Mouse (Mus musculus) limb, embryonic 14.5 days (tissue): ENCODE data around the gene Ccdc181. TPM values are rescaled to one million over a fixed set of nuclear protein-coding genes. Genes with fewer than 3 reads are reported as not detected.

Source experiments
- ATAC-seq: fragments of 200-750 bp; cut with Nextera tagmentation; 2 replicates; pipeline ENCODE4 v1.8.0; 2017; ENCODE audit warnings: low read depth, moderate number of reproducible peaks, moderate TSS enrichment; ENCODE audit not compliant: low FRiP score
- DNase-seq: peaks from one replicate; pipeline ENCODE4 v3.0.0-alpha.2; 2015; ENCODE audit warnings: low spot score
- H3K27ac ChIP-seq: fragments of 300-500 bp; sonication (generic); replicated peaks from 2 replicates; pipeline ENCODE4 v1.5.1; 2014; ENCODE audit warnings: low read depth, mild to moderate bottlenecking, low read length, moderate library complexity, mixed read lengths
- H3K27me3 ChIP-seq: fragments of 300-500 bp; sonication (generic); 2 replicates; pipeline ENCODE4 v1.6.1; 2014; ENCODE audit warnings: low read length, mixed read lengths; ENCODE audit not compliant: control insufficient read depth, insufficient read depth
- H3K36me3 ChIP-seq: fragments of 300-500 bp; sonication (generic); 2 replicates; pipeline ENCODE4 v1.6.1; 2014; ENCODE audit warnings: mild to moderate bottlenecking, low read length, moderate library complexity, mixed read lengths; ENCODE audit not compliant: control insufficient read depth, insufficient read depth
- H3K4me1 ChIP-seq: fragments of 300-500 bp; sonication (generic); 2 replicates; pipeline ENCODE4 v1.6.1; 2014; ENCODE audit warnings: antibody characterized with exemption, low read length, mixed read lengths; ENCODE audit not compliant: control insufficient read depth, insufficient read depth
- H3K4me2 ChIP-seq: fragments of 300-500 bp; sonication (generic); replicated peaks from 2 replicates; pipeline ENCODE4 v1.6.1; 2014; ENCODE audit warnings: low read depth, mild to moderate bottlenecking, low read length, moderate library complexity; ENCODE audit not compliant: severe bottlenecking
- H3K4me3 ChIP-seq: fragments of 300-500 bp; sonication (generic); replicated peaks from 2 replicates; pipeline ENCODE4 v1.5.1; 2014; ENCODE audit warnings: low read length
- H3K9ac ChIP-seq: fragments of 300-500 bp; sonication (generic); 2 replicates; pipeline ENCODE4 v1.6.1; 2014; ENCODE audit warnings: mild to moderate bottlenecking, low read depth, low read length, moderate library complexity; ENCODE audit not compliant: severe bottlenecking
- H3K9me3 ChIP-seq: fragments of 300-500 bp; sonication (generic); 2 replicates; pipeline ENCODE4 v1.6.1; 2016; ENCODE audit warnings: low read length; ENCODE audit not compliant: control insufficient read depth
- POLR2A ChIP-seq: fragments of 200-500 bp; IDR thresholded peaks from 2 replicates; pipeline ENCODE4 v1.8.0; 2012; ENCODE audit warnings: inconsistent platforms, mild to moderate bottlenecking, moderate library complexity, borderline replicate concordance; ENCODE audit not compliant: insufficient read depth, insufficient read length; ENCODE audit errors: extremely low read depth
- WGBS: fragments of 180-500 bp; shearing (Covaris S2); extraction: QIAGEN DNeasy Blood & Tissue Kit; methylation state at CpG from one replicate; pipeline ENCODE4 v1.1.7; 2014; 5-methylcytosine and 5-hydroxymethylcytosine counted together
- polyA plus RNA-seq, 2 experiments: library from polyadenylated mRNA; depleted of rRNA in 1 of 2; stranded (reverse) in 1 of 2; unstranded in 1 of 2; fragments of >200 nt; fragmentation: Nextera tagmentation in 1 of 2; extraction: Ambion mirVana in 1 of 2; gene quantifications; 2 replicates each; pipeline versions ENCODE4 v1.2.1 to v1.2.3; 2012 to 2014

Ccdc181 gene
- polyA plus RNA-seq, 2 experiments, result 4.1 to 5.9 TPM

DNA sequence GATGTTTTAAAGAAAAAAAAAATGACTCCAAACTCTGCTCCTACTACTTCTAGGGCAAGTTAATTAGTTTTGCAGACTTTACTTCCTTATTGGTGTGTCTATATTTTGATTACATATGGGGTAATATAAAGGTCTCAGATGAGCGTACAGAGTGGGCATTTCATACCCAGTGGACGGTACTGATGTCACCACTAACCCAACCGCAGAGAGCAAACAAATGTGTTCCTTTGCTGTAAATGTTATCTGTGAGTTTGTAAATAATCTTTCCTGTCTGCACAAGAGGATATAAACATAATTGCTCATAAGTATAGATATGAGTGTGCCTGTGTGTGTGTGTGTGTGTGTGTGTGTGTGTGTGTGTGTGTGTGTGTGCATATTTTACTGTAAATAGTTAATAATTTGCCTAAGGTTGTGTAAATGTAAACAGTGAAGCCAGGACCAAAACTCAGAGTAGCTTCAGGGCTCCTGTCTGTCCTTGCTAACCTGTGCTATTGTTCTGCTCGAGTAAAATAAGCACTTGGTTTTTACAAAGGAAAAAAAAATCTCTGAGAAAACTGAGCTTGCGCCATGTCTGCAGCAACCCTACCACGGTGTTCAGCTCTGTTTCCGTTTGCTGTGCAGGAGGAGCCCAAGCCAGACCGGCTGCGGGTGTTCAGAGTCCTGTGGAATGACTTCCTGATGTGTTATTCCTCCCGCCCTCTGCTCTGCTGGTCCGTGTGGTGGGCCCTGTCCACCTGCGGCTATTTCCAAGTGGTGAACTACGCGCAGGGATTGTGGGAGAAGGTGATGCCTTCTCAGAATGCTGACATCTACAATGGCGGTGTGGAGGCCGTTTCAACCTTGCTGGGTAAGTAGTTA lies 15.0 kb upstream of the Ccdc181 start:
- H3K9ac ChIP-seq, result no peak overlapping the region
- H3K27ac ChIP-seq, result no peak overlapping the region
- H3K36me3 ChIP-seq, result peaks cover 28% of the 10 kb centered on the region
- H3K4me3 ChIP-seq, result no peak overlapping the region
- no peaks in the 10 kb centered on the region for H3K4me1 ChIP-seq
- H3K4me2 ChIP-seq, result no peak overlapping the region
- ATAC-seq, result no peak
- TF ChIP-seq POLR2A, result no peak
- H3K27me3 ChIP-seq, result no peaks in the 10 kb centered on the region
- 75% methylated on average over 16 of the region's 16 CpGs for WGBS
- no peaks in the 10 kb centered on the region for H3K9me3 ChIP-seq
- DNase-seq, result no peak

DNA sequence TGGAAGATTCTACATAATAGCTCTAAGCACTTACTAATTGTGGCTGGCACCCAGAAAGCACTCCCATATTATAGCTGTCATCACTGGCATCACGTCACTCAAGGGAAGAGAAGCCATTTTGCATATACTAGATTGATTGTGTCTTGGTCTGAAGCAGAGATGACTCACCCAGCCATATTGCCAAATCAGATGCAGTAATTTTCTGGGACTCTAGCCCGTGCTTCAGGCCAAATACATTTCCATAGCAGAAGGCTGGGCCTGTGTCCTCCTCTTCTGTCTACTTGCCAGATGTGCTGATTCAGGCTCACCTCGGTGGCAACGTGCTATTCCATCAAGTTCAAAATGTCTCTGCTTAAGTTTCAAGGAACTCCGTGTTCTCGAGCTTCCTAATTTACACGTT lies 13.8 kb upstream of the Ccdc181 start:
- no peaks in the 10 kb centered on the region for H3K4me1 ChIP-seq
- H3K9ac ChIP-seq, result no peak overlapping the region
- TF ChIP-seq POLR2A, result no peak
- H3K36me3 ChIP-seq, result peaks cover 28% of the 10 kb centered on the region
- no peak for ATAC-seq
- H3K27me3 ChIP-seq, result no peaks in the 10 kb centered on the region
- H3K27ac ChIP-seq, result no peak overlapping the region
- 86% methylated on average over 7 of the region's 7 CpGs for WGBS
- H3K4me2 ChIP-seq, result no peak overlapping the region
- DNase-seq, result no peak
- no peak overlapping the region for H3K4me3 ChIP-seq
- no peaks in the 10 kb centered on the region for H3K9me3 ChIP-seq

DNA sequence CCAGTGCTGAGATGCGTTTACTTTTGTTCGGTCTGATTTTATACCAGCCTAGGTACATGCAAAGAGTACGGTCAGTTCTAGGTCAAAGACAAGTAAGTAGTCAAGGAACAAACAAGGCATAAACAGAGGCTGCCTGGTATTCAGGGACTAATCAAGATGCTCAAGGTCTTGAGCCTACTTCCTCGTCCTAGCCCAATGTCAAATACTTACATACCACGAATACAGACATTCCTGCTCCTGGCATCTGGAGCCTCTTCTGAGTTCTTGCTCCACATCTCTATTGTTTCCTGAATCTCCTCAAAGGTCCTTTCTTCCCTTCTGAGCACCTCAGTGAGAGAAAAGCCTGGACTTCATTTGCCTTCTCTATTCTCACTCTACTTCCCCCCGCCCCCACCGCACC lies 4.4 kb upstream of the Ccdc181 start:
- H3K27ac ChIP-seq, result no peak overlapping the region
- H3K9ac ChIP-seq, result no peak overlapping the region
- ATAC-seq, result no peak
- no peak for DNase-seq
- no peaks in the 10 kb centered on the region for H3K27me3 ChIP-seq
- 85% methylated on average over 7 of the region's 7 CpGs for WGBS
- H3K36me3 ChIP-seq, result no peaks in the 10 kb centered on the region
- no peak overlapping the region for H3K4me3 ChIP-seq
- no peak for TF ChIP-seq POLR2A
- H3K4me2 ChIP-seq, result no peak overlapping the region
- H3K9me3 ChIP-seq, result no peaks in the 10 kb centered on the region
- no peaks in the 10 kb centered on the region for H3K4me1 ChIP-seq

GRCm38 (mm10) chr1:164273659-164274058 lies 1.7 kb upstream of the Ccdc181 start:
- Histone ChIP-seq H3K9ac (no peak overlapping the region), H3K27me3 (no peaks in the 10 kb centered on the region), H3K9me3 (no peaks in the 10 kb centered on the region), H3K4me3 (no peak overlapping the region), H3K27ac (no peak overlapping the region), H3K4me1 (no peaks in the 10 kb centered on the region), H3K4me2 (no peak overlapping the region), H3K36me3 (no peaks in the 10 kb centered on the region)
- 11% methylated on average over 6 of the region's 6 CpGs for WGBS
- no peak for DNase-seq
- ATAC-seq, result no peak
- TF ChIP-seq POLR2A, result no peak

GRCm38 (mm10) chr1:164276552-164276951 lies 1.2 kb downstream of the Ccdc181 start:
- no peak for TF ChIP-seq POLR2A
- 83% methylated on average over 3 of the region's 3 CpGs for WGBS
- no peaks in the 10 kb centered on the region for H3K27me3 ChIP-seq
- no peak for DNase-seq
- H3K27ac ChIP-seq, result no peak overlapping the region
- ATAC-seq, result no peak
- H3K36me3 ChIP-seq, result no peaks in the 10 kb centered on the region
- no peak overlapping the region for H3K4me3 ChIP-seq
- H3K4me1 ChIP-seq, result no peaks in the 10 kb centered on the region
- no peak overlapping the region for H3K9ac ChIP-seq
- H3K9me3 ChIP-seq, result no peaks in the 10 kb centered on the region
- no peak overlapping the region for H3K4me2 ChIP-seq
